Mouse (Mus musculus) forebrain, embryonic 11.5 days (tissue): ENCODE results near the gene Gsta3. TPM values are rescaled to one million over a fixed set of nuclear protein-coding genes. Genes with fewer than 3 reads are reported as not detected.

Experiments used
- ATAC-seq: fragments of 200-750 bp; cut with Nextera tagmentation; replicated peaks from 2 replicates; pipeline ENCODE4 v1.8.0; 2017; ENCODE audit warnings: moderate TSS enrichment; ENCODE audit not compliant: low FRiP score
- DNase-seq: peaks from one replicate; pipeline ENCODE4 v3.0.0-alpha.2; 2017; ENCODE audit warnings: low spot score
- H3K27ac ChIP-seq: fragments of 300-500 bp; sonication (generic); 2 replicates; pipeline ENCODE4 v1.5.1; 2014; ENCODE audit warnings: low read depth, low read length
- H3K27me3 ChIP-seq: fragments of 300-500 bp; sonication (generic); 2 replicates; pipeline ENCODE4 v1.6.1; 2014; ENCODE audit warnings: mild to moderate bottlenecking, low read length, mixed read lengths; ENCODE audit not compliant: control insufficient read depth, insufficient read depth
- H3K36me3 ChIP-seq: fragments of 300-500 bp; sonication (generic); 2 replicates; pipeline ENCODE4 v1.6.1; 2014; ENCODE audit warnings: mild to moderate bottlenecking, low read length, moderate library complexity, mixed read lengths; ENCODE audit not compliant: control insufficient read depth, insufficient read depth
- H3K4me1 ChIP-seq: fragments of 300-500 bp; sonication (generic); replicated peaks from 2 replicates; pipeline ENCODE4 v1.6.1; 2014; ENCODE audit warnings: low read length, mixed read lengths; ENCODE audit not compliant: control insufficient read depth, insufficient read depth
- H3K4me2 ChIP-seq: fragments of 300-500 bp; sonication (generic); 2 replicates; pipeline ENCODE4 v1.6.1; 2014; ENCODE audit warnings: low read depth, mild to moderate bottlenecking, low read length, moderate library complexity, mixed read lengths; ENCODE audit not compliant: severe bottlenecking
- H3K4me3 ChIP-seq: fragments of 300-500 bp; sonication (generic); 2 replicates; pipeline ENCODE4 v1.5.1; 2014; ENCODE audit warnings: low read depth, low read length
- H3K9ac ChIP-seq: fragments of 300-500 bp; sonication (generic); 2 replicates; pipeline ENCODE4 v1.6.1; 2014; ENCODE audit warnings: low read length
- H3K9me3 ChIP-seq: fragments of 300-500 bp; sonication (generic); 2 replicates; pipeline ENCODE4 v1.6.1; 2016; ENCODE audit warnings: low read length, mixed read lengths; ENCODE audit not compliant: control insufficient read depth
- WGBS: fragments of 180-500 bp; shearing (Covaris S2); extraction: QIAGEN DNeasy Blood & Tissue Kit; methylation state at CpG from one replicate; pipeline ENCODE4 v1.1.7; 2014; 5-methylcytosine and 5-hydroxymethylcytosine counted together
- polyA plus RNA-seq: library from polyadenylated mRNA; unstranded; fragments of >200 nt; fragmentation: Nextera tagmentation; extraction: Ambion mirVana; gene quantifications from 2 replicates; pipeline ENCODE4 v1.2.1, GENCODE M21; 2014

Gsta3 gene
- polyA plus RNA-seq, 1 experiment from 2014 or later: 0.25 TPM

GRCm38 (mm10) chr1:21299826-21300225, 59.4 kb downstream of the Gsta3 start:
- no peak overlapping the region for H3K27ac ChIP-seq
- H3K4me2 ChIP-seq: no peak overlapping the region
- H3K36me3 ChIP-seq: no peaks in the 10 kb centered on the region
- no peak overlapping the region for H3K9ac ChIP-seq
- DNase-seq: no peak
- no peaks in the 10 kb centered on the region for H3K27me3 ChIP-seq
- no peaks in the 10 kb centered on the region for H3K9me3 ChIP-seq
- WGBS: 52% methylated on average over 3 of the region's 3 CpGs
- no peak for ATAC-seq
- H3K4me3 ChIP-seq: no peak overlapping the region
- H3K4me1 ChIP-seq: no peaks in the 10 kb centered on the region

GRCm38 (mm10) chr1:21301686-21302085, 61.3 kb downstream of the Gsta3 start:
- H3K4me2 ChIP-seq: no peak overlapping the region
- 88% methylated on average over 3 of the region's 3 CpGs for WGBS
- DNase-seq (no peak), ATAC-seq (no peak)
- H3K4me1 ChIP-seq: no peaks in the 10 kb centered on the region
- H3K4me3 ChIP-seq: no peak overlapping the region
- no peak overlapping the region for H3K9ac ChIP-seq
- H3K27ac ChIP-seq: no peak overlapping the region
- H3K27me3 ChIP-seq: no peaks in the 10 kb centered on the region
- no peaks in the 10 kb centered on the region for H3K9me3 ChIP-seq
- no peaks in the 10 kb centered on the region for H3K36me3 ChIP-seq

GRCm38 (mm10) chr1:21304174-21304573, 63.8 kb downstream of the Gsta3 start:
- Histone ChIP-seq H3K9ac (no peak overlapping the region), H3K27me3 (no peaks in the 10 kb centered on the region), H3K4me2 (no peak overlapping the region), H3K36me3 (no peaks in the 10 kb centered on the region), H3K9me3 (no peaks in the 10 kb centered on the region), H3K27ac (no peak overlapping the region), H3K4me3 (no peak overlapping the region), H3K4me1 (no peaks in the 10 kb centered on the region)
- no peak for DNase-seq
- no peak for ATAC-seq
- WGBS: 85% methylated on average over 3 of the region's 3 CpGs

DNA sequence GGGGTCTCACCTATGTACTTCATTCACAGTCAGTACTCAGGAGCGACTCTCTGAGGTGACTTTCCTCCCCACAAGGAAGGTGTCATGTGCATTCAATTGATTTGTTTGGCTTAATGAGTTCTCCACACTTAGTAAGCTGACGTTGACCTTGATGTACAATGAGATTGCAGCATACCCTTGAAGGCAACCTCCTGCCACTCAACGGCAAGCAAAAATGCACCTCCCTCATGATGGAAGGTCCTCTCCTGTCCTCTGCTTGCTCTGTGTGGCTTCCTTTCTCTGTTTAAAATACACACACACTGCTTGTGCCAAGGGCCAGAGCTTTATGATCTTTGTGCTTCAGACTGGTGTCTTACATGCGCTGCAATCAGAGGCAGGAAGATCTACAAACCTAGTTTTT, 64.3 kb downstream of the Gsta3 start:
- no peaks in the 10 kb centered on the region for H3K36me3 ChIP-seq
- no peaks in the 10 kb centered on the region for H3K9me3 ChIP-seq
- H3K27ac ChIP-seq: no peak overlapping the region
- 91% methylated on average over 4 of the region's 4 CpGs for WGBS
- no peaks in the 10 kb centered on the region for H3K27me3 ChIP-seq
- no peaks in the 10 kb centered on the region for H3K4me1 ChIP-seq
- no peak overlapping the region for H3K4me3 ChIP-seq
- H3K4me2 ChIP-seq: no peak overlapping the region
- ATAC-seq: no peak
- DNase-seq: no peak
- H3K9ac ChIP-seq: no peak overlapping the region

- H3K27ac ChIP-seq: no peak overlapping the region
- no peak overlapping the region for H3K9ac ChIP-seq
- H3K27me3 ChIP-seq: no peaks in the 10 kb centered on the region
- no peaks in the 10 kb centered on the region for H3K4me1 ChIP-seq
- no peak for DNase-seq
- no peak overlapping the region for H3K4me3 ChIP-seq
- WGBS: 91% methylated on average over 3 of the region's 3 CpGs
- H3K36me3 ChIP-seq: no peaks in the 10 kb centered on the region
- ATAC-seq: no peak
- no peak overlapping the region for H3K4me2 ChIP-seq
- H3K9me3 ChIP-seq: no peaks in the 10 kb centered on the region
These were observed 65.1 kb downstream of the Gsta3 start for GRCm38 (mm10) chr1:21305443-21305842.

DNA sequence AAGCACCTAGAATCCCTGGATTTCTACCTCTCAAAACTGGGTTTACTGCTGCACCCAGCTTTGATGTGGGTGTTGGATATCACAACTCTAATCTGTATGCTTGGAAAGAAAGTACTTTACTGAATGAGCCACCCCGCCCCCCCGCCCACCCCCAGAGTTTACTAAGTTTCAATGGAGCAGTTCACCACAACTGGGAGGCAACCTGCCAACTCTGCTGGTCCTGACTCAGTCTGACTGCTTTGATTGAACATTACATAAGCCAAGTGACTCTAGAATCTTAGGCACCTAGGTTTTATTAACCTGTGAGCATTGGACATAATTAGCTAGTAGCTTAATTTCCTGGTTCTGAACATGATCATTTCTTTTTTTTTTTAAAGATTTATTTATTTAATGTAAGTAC, 73.9 kb downstream of the Gsta3 start:
- no peaks in the 10 kb centered on the region for H3K4me1 ChIP-seq
- DNase-seq (no peak), ATAC-seq (no peak)
- H3K4me2 ChIP-seq: no peak overlapping the region
- 93% methylated on average over 2 of the region's 2 CpGs for WGBS
- no peaks in the 10 kb centered on the region for H3K36me3 ChIP-seq
- H3K9me3 ChIP-seq: no peaks in the 10 kb centered on the region
- H3K9ac ChIP-seq: no peak overlapping the region
- H3K27me3 ChIP-seq: no peaks in the 10 kb centered on the region
- no peak overlapping the region for H3K4me3 ChIP-seq
- no peak overlapping the region for H3K27ac ChIP-seq

Other genes starting within 250 kb of the Gsta3 start
- gene Tram2, start 161.4 kb upstream of the Gsta3 start, polyA plus RNA-seq: 6.2 and 6.8 TPM in 2 replicates
- 10.9 and 12.1 TPM in 2 replicates for gene Tmem14a, start 22.0 kb upstream of the Gsta3 start, polyA plus RNA-seq
- gene Khdc1a, start 109.1 kb downstream of the Gsta3 start, polyA plus RNA-seq: not detected in 2 replicates
- not detected in 2 replicates for gene Khdc1c, start 127.7 kb downstream of the Gsta3 start, polyA plus RNA-seq
- not detected in 2 replicates for gene Khdc1b, start 143.0 kb downstream of the Gsta3 start, polyA plus RNA-seq